Mouse (Mus musculus): Measurements from ENCODE around the gene Trio. TPM values are rescaled to one million over a fixed set of nuclear protein-coding genes. Genes with fewer than 3 reads are reported as not detected.

Gene Trio
- polyA plus RNA-seq, 1 experiment from 2014 or later = 36.2 TPM

- Histone ChIP-seq H3K4me1 (replicated peaks) (no peaks in the 10 kb centered on the region), H3K4me3 (no peak overlapping the region), H3K4me2 (no peak overlapping the region), H3K27me3 (no peaks in the 10 kb centered on the region), H3K9ac (no peak overlapping the region), H3K9me3 (no peaks in the 10 kb centered on the region), H3K27ac (replicated peaks) (no peak overlapping the region), H3K36me3 (no peaks in the 10 kb centered on the region)
- no peak for ATAC-seq (ENCODE audit: low FRiP score, low read depth)
- 68% methylated on average over 3 of the region's 3 CpGs for WGBS
Measured at GRCm38 (mm10) chr15:27708499-27708898, 317.1 kb downstream of the Trio start.

- H3K36me3 ChIP-seq = no peaks in the 10 kb centered on the region
- H3K27ac ChIP-seq (replicated peaks) = no peak overlapping the region; the same call in 1 of the 2 replicates
- WGBS = 67% methylated on average over 1 of the region's 1 CpGs
- H3K4me2 ChIP-seq = no peak overlapping the region
- no peak for ATAC-seq (ENCODE audit: low FRiP score, low read depth)
- H3K27me3 ChIP-seq = no peaks in the 10 kb centered on the region
- no peak overlapping the region for H3K4me3 ChIP-seq
- no peaks in the 10 kb centered on the region for H3K9me3 ChIP-seq
- peaks cover 10% of the 10 kb centered on the region for H3K4me1 ChIP-seq (replicated peaks)
- H3K9ac ChIP-seq = no peak overlapping the region
Measured at GRCm38 (mm10) chr15:27702972-27703313, 322.7 kb downstream of the Trio start.

- H3K9ac ChIP-seq = no peak overlapping the region
- no peaks in the 10 kb centered on the region for H3K27me3 ChIP-seq
- no peak overlapping the region for H3K4me2 ChIP-seq
- H3K9me3 ChIP-seq = no peaks in the 10 kb centered on the region
- H3K36me3 ChIP-seq = no peaks in the 10 kb centered on the region
- no peak for ATAC-seq (ENCODE audit: low FRiP score, low read depth)
- no peak overlapping the region for H3K4me3 ChIP-seq
- peaks cover 10% of the 10 kb centered on the region for H3K4me1 ChIP-seq (replicated peaks)
- 36% methylated on average over 11 of the region's 11 CpGs for WGBS
- H3K27ac ChIP-seq (replicated peaks) = no peak overlapping the region; the same call in 1 of the 2 replicates
Measured at GRCm38 (mm10) chr15:27702031-27702971, 323.3 kb downstream of the Trio start.

- no peaks in the 10 kb centered on the region for H3K9me3 ChIP-seq
- no peaks in the 10 kb centered on the region for H3K27me3 ChIP-seq
- H3K36me3 ChIP-seq = no peaks in the 10 kb centered on the region
- H3K4me2 ChIP-seq = no peak overlapping the region
- no peak overlapping the region for H3K27ac ChIP-seq (replicated peaks)
- ATAC-seq (ENCODE audit: low FRiP score, low read depth) = no peak
- peaks cover 6% of the 10 kb centered on the region for H3K4me1 ChIP-seq (replicated peaks)
- H3K4me3 ChIP-seq = no peak overlapping the region
- WGBS = 94% methylated on average over 5 of the region's 5 CpGs
- no peak overlapping the region for H3K9ac ChIP-seq
Measured at GRCm38 (mm10) chr15:27697632-27698031, 328.0 kb downstream of the Trio start.

- H3K9me3 ChIP-seq = no peaks in the 10 kb centered on the region
- H3K36me3 ChIP-seq = no peaks in the 10 kb centered on the region
- no peak overlapping the region for H3K27ac ChIP-seq (replicated peaks)
- H3K4me1 ChIP-seq (replicated peaks) = no peaks in the 10 kb centered on the region
- WGBS = 92% methylated on average over 10 of the region's 10 CpGs
- H3K4me3 ChIP-seq = no peak overlapping the region
- no peak overlapping the region for H3K9ac ChIP-seq
- no peak for ATAC-seq (ENCODE audit: low FRiP score, low read depth)
- no peak overlapping the region for H3K4me2 ChIP-seq
- H3K27me3 ChIP-seq = no peaks in the 10 kb centered on the region
Measured at GRCm38 (mm10) chr15:27693235-27693634, 332.4 kb downstream of the Trio start.

GRCm38 (mm10) chr15:27692161-27692560, 333.5 kb downstream of the Trio start:
- WGBS = 73% methylated on average over 7 of the region's 7 CpGs

GRCm38 (mm10) chr15:27691213-27691612, 334.4 kb downstream of the Trio start:
- Histone ChIP-seq H3K4me3 (no peak overlapping the region), H3K36me3 (no peaks in the 10 kb centered on the region), H3K27ac (replicated peaks) (no peak overlapping the region), H3K4me1 (replicated peaks) (no peaks in the 10 kb centered on the region), H3K9me3 (no peaks in the 10 kb centered on the region), H3K4me2 (no peak overlapping the region), H3K9ac (no peak overlapping the region), H3K27me3 (no peaks in the 10 kb centered on the region)
- 91% methylated on average over 7 of the region's 7 CpGs for WGBS
- no peak for ATAC-seq (ENCODE audit: low FRiP score, low read depth)

More at GRCm38 (mm10) chr15:27692161-27692560, 333.5 kb downstream of the Trio start:
- no peaks in the 10 kb centered on the region for H3K27me3 ChIP-seq
- H3K4me2 ChIP-seq = no peak overlapping the region
- no peak for ATAC-seq (ENCODE audit: low FRiP score, low read depth)
- no peak overlapping the region for H3K9ac ChIP-seq
- no peaks in the 10 kb centered on the region for H3K36me3 ChIP-seq
- H3K9me3 ChIP-seq = no peaks in the 10 kb centered on the region
- no peak overlapping the region for H3K4me3 ChIP-seq
- no peaks in the 10 kb centered on the region for H3K4me1 ChIP-seq (replicated peaks)
- no peak overlapping the region for H3K27ac ChIP-seq (replicated peaks)

GRCm38 (mm10) chr15:27688041-27688651, 337.5 kb downstream of the Trio start:
- ATAC-seq (ENCODE audit: low FRiP score, low read depth) = no peak
- H3K4me3 ChIP-seq = no peak overlapping the region
- no peaks in the 10 kb centered on the region for H3K36me3 ChIP-seq
- H3K27me3 ChIP-seq = no peaks in the 10 kb centered on the region
- no peak overlapping the region for H3K9ac ChIP-seq
- H3K4me2 ChIP-seq = no peak overlapping the region
- H3K4me1 ChIP-seq (replicated peaks) = no peaks in the 10 kb centered on the region
- H3K9me3 ChIP-seq = no peaks in the 10 kb centered on the region
- no peak overlapping the region for H3K27ac ChIP-seq (replicated peaks)
- WGBS = 81% methylated on average over 9 of the region's 9 CpGs

GRCm38 (mm10) chr15:27684813-27685212, 340.8 kb downstream of the Trio start:
- H3K9me3 ChIP-seq = no peaks in the 10 kb centered on the region
- H3K4me1 ChIP-seq (replicated peaks) = peaks cover 7% of the 10 kb centered on the region
- no peak for ATAC-seq (ENCODE audit: low FRiP score, low read depth)
- no peak overlapping the region for H3K4me3 ChIP-seq
- no peaks in the 10 kb centered on the region for H3K36me3 ChIP-seq
- H3K27ac ChIP-seq (replicated peaks) = no peak overlapping the region
- no peak overlapping the region for H3K9ac ChIP-seq
- no peaks in the 10 kb centered on the region for H3K27me3 ChIP-seq
- 90% methylated on average over 7 of the region's 7 CpGs for WGBS
- H3K4me2 ChIP-seq = no peak overlapping the region

GRCm38 (mm10) chr15:27683206-27683605, 342.4 kb downstream of the Trio start:
- Histone ChIP-seq H3K27me3 (no peaks in the 10 kb centered on the region), H3K27ac (replicated peaks) (no peak overlapping the region), H3K9me3 (no peaks in the 10 kb centered on the region), H3K4me1 (replicated peaks) (peaks cover 7% of the 10 kb centered on the region), H3K4me3 (no peak overlapping the region), H3K36me3 (no peaks in the 10 kb centered on the region), H3K4me2 (no peak overlapping the region), H3K9ac (no peak overlapping the region)
- ATAC-seq (ENCODE audit: low FRiP score, low read depth) = no peak
- 93% methylated on average over 1 of the region's 1 CpGs for WGBS

GRCm38 (mm10) chr15:27682619-27683018, 343.0 kb downstream of the Trio start:
- H3K9ac ChIP-seq = no peak overlapping the region
- no peaks in the 10 kb centered on the region for H3K27me3 ChIP-seq
- peaks cover 7% of the 10 kb centered on the region for H3K4me1 ChIP-seq (replicated peaks)
- H3K9me3 ChIP-seq = no peaks in the 10 kb centered on the region
- WGBS = 30% methylated on average over 9 of the region's 9 CpGs
- no peak overlapping the region for H3K4me3 ChIP-seq
- ATAC-seq (ENCODE audit: low FRiP score, low read depth) = no peak
- H3K27ac ChIP-seq (replicated peaks) = no peak overlapping the region
- H3K36me3 ChIP-seq = no peaks in the 10 kb centered on the region
- no peak overlapping the region for H3K4me2 ChIP-seq

- no peaks in the 10 kb centered on the region for H3K36me3 ChIP-seq
- H3K27me3 ChIP-seq = no peaks in the 10 kb centered on the region
- H3K4me2 ChIP-seq = peak within 1 kb of the TSS; percentile 84
- under 1% methylated on average over 55 of the region's 59 CpGs for WGBS
- peak; percentile 100 for ATAC-seq (ENCODE audit: low FRiP score, low read depth)
- H3K27ac ChIP-seq (replicated peaks) = peak within 1 kb of the TSS; percentile 77
- H3K4me3 ChIP-seq = peak within 1 kb of the TSS; percentile 68
- no peaks in the 10 kb centered on the region for H3K9me3 ChIP-seq
- peaks cover 10% of the 10 kb centered on the region for H3K4me1 ChIP-seq (replicated peaks)
- peak within 1 kb of the TSS; percentile 61 for H3K9ac ChIP-seq
Measured at GRCm38 (mm10) chr15:27681419-27682187, 344.0 kb downstream of the Trio start, which contains the start of gene Otulinl. Gene Otulinl, minus strand, starts transcription at chr15:27681579.

All from hindbrain, embryonic 15.5 days (tissue).